Mouse (Mus musculus) frontal cortex, postnatal 25 days (tissue): ENCODE results near the gene Inpp5f.
"Not testable (repeated sequence)": the region's sequence is repeated elsewhere in the genome, so short reads cannot be mapped to it uniquely, and the experiment has no call there.

Source experiments
- DNase-seq, 2 experiments: peaks; one replicate each; pipeline ENCODE4 v3.0.0; 2022; ENCODE audit warnings: low spot score in 2 of 2

Inpp5f gene

GRCm38 (mm10) chr7:128592118-128592935, 18.8 kb upstream of the Inpp5f start:
- DNase-seq = peak in 1 of 2 experiments; percentile 16

GRCm38 (mm10) chr7:128592936-128593241, 18.2 kb upstream of the Inpp5f start:
- no peak for DNase-seq

- no peak for DNase-seq
These were observed 14.9 kb upstream of the Inpp5f start for GRCm38 (mm10) chr7:128596274-128596673.

- DNase-seq = no peak
These were observed 12.1 kb upstream of the Inpp5f start for GRCm38 (mm10) chr7:128599072-128599471.

GRCm38 (mm10) chr7:128601826-128602225, 9.3 kb upstream of the Inpp5f start:
- DNase-seq = no peak

- DNase-seq = not testable (repeated sequence)
These were observed 1.2 kb upstream of the Inpp5f start for GRCm38 (mm10) chr7:128609936-128610335.

- DNase-seq = no peak
These were observed 638 bp upstream of the Inpp5f start for GRCm38 (mm10) chr7:128610490-128610889.

- DNase-seq = no peak
These were observed 777 bp downstream of the Inpp5f start for GRCm38 (mm10) chr7:128611799-128612411.

GRCm38 (mm10) chr7:128612521-128613181, 1.5 kb downstream of the Inpp5f start:
- DNase-seq = no peak

GRCm38 (mm10) chr7:128613578-128613977, 2.5 kb downstream of the Inpp5f start:
- no peak for DNase-seq

- no peak for DNase-seq
These were observed 6.5 kb downstream of the Inpp5f start for GRCm38 (mm10) chr7:128617587-128617986.

GRCm38 (mm10) chr7:128620178-128620577, 9.1 kb downstream of the Inpp5f start:
- no peak for DNase-seq

- no peak for DNase-seq
These were observed 11.3 kb downstream of the Inpp5f start for GRCm38 (mm10) chr7:128622266-128622961.

- DNase-seq = no peak
These were observed 11.9 kb downstream of the Inpp5f start for GRCm38 (mm10) chr7:128622994-128623393.

- no peak for DNase-seq
These were observed 14.3 kb downstream of the Inpp5f start for GRCm38 (mm10) chr7:128625382-128625781.

- no peak for DNase-seq
These were observed 15.5 kb downstream of the Inpp5f start for GRCm38 (mm10) chr7:128626601-128627000.

GRCm38 (mm10) chr7:128627251-128627650, 16.1 kb downstream of the Inpp5f start:
- DNase-seq = no peak

- no peak for DNase-seq
These were observed 16.6 kb downstream of the Inpp5f start for GRCm38 (mm10) chr7:128627723-128628122.

GRCm38 (mm10) chr7:128633156-128633555, 22.0 kb downstream of the Inpp5f start:
- no peak for DNase-seq

- DNase-seq = no peak
These were observed 28.9 kb downstream of the Inpp5f start for GRCm38 (mm10) chr7:128639925-128640485.

- DNase-seq = no peak
These were observed 30.4 kb downstream of the Inpp5f start for GRCm38 (mm10) chr7:128641571-128641970.

GRCm38 (mm10) chr7:128642386-128642785, 31.3 kb downstream of the Inpp5f start:
- DNase-seq = no peak
